Mouse (Mus musculus) activated CD4-positive, CD25-positive, alpha-beta regulatory T cell (primary cell): ENCODE results near the gene Gm20388. TPM values are rescaled to one million over a fixed set of nuclear protein-coding genes. Genes with fewer than 3 reads are reported as not detected.

Experiments
- polyA plus RNA-seq, 2 experiments: library from polyadenylated mRNA; unstranded; fragments of 100-300 nt; shearing (Covaris generic); gene quantifications; one replicate each; pipeline ENCODE4 v1.2.1; 2017

The Gm20388 gene
- 1 to 10 TPM in 1 of 2 experiments, not detected in 1; 7.8 TPM for polyA plus RNA-seq

GRCm38 (mm10) chr8:119910547-119911257 lies at the start of gene Gm20388:
Gm20388 (plus strand) TSS chr8:119910841.

GRCm38 (mm10) chr8:119861706-119862389 lies 48.8 kb upstream of the Gm20388 start, which contains the start of gene Klhl36:
Klhl36 (plus strand) TSS chr8:119862266.

GRCm38 (mm10) chr8:119909944-119910546 lies 596 bp upstream of the Gm20388 start, which contains the start of gene Usp10:
Usp10 (plus strand) TSS chr8:119910360.

GRCm38 (mm10) chr8:119992249-119992648 lies 81.6 kb downstream of the Gm20388 start, which contains the start of gene Crispld2:
Crispld2 (plus strand) TSS chr8:119992438.

GRCm38 (mm10) chr8:120101068-120101972 lies 190.7 kb downstream of the Gm20388 start, which contains the start of gene Zdhhc7:
Zdhhc7 (minus strand) TSS chr8:120101482.

GRCm38 (mm10) chr8:120113758-120114255 lies 203.2 kb downstream of the Gm20388 start, which contains the start of gene 6430548M08Rik:
6430548M08Rik (plus strand) TSS chr8:120114152.

GRCm38 (mm10) chr8:120177318-120178123 lies 266.9 kb downstream of the Gm20388 start, which contains the start of gene Fam92b:
Fam92b (minus strand) TSS chr8:120177466.

GRCm38 (mm10) chr8:120227891-120228591 lies 317.4 kb downstream of the Gm20388 start, which contains the start of gene Gse1:
Gse1 (plus strand) TSS chr8:120228456.

GRCm38 (mm10) chr8:120588908-120589771 lies 678.5 kb downstream of the Gm20388 start, which contains the start of gene Gins2:
Gins2 (minus strand) TSS chr8:120589304.

GRCm38 (mm10) chr8:120647532-120647931 lies 736.9 kb downstream of the Gm20388 start, which contains the start of gene 1190005I06Rik:
1190005I06Rik (minus strand) TSS chr8:120647632.

GRCm38 (mm10) chr8:120667561-120668373 lies 757.1 kb downstream of the Gm20388 start, which contains the start of the genes Gm27021 and Cox4i1:
Gm27021 (minus strand) TSS chr8:120668079.
Cox4i1 (plus strand) TSS chr8:120668222.

GRCm38 (mm10) chr8:120668374-120668905 lies 757.8 kb downstream of the Gm20388 start, which contains the start of gene Emc8:
Emc8 (minus strand) TSS chr8:120668573.

GRCm38 (mm10) chr8:120735770-120736481 lies 825.3 kb downstream of the Gm20388 start, which contains the start of gene Irf8:
Irf8 (plus strand) TSS chr8:120736358.

GRCm38 (mm10) chr8:121084210-121084951 lies 1173.7 kb downstream of the Gm20388 start, which contains the start of gene Foxf1:
Foxf1 (plus strand) TSS chr8:121084386.

GRCm38 (mm10) chr8:121107668-121108656 lies 1197.3 kb downstream of the Gm20388 start, which contains the start of gene Mthfsd:
Mthfsd (minus strand) TSS chr8:121108392.

